Mouse (Mus musculus) stomach, postnatal 0 days (tissue): ENCODE measurements around the gene Ncstn.

ENCODE experiments used
- CTCF ChIP-seq: IDR thresholded peaks from 2 replicates; pipeline ENCODE4 v1.5.1; 2016; ENCODE audit warnings: antibody characterized with exemption, low read depth, mild to moderate bottlenecking, moderate library complexity
- EP300 ChIP-seq: optimal IDR thresholded peaks from 2 replicates; pipeline ENCODE3; 2016; ENCODE audit warnings: antibody characterized with exemption

DNA sequence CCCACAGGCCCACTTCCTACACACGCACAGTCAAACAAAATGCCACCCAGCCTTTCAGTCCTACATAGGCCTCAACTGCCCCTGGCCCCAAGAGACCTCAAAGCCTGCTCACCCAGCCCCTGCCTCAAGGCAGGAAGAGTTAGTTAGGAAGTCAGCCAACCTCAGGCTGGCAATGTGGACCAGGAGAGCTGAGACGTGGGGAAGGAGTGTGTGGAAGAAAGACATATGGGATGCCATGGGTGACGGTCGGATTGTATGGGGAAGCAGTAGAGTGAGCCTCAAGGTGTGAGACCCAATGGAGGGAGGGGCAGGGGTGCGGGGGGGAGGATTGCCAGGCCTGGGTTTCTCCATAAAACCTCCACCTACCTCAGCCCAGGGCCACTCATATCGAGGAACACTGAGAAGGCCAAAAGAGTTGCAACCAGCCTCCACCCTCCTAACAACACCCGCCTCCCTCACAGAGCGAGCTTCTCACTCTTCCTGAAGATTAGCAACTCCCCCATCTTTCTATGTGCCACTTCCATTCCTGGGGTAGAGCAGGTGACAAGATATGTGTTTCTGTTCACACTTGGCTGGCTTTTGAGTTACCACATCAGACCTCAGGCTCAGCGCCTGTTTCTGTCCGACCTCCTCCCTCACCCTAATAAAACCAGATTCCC, 62.6 kb downstream of the Ncstn start:
- TF ChIP-seq CTCF (no peak), EP300 (no peak)
